Mouse (Mus musculus) MEL (cell line): ENCODE results near the gene Tada2a. TPM values are rescaled to one million over a fixed set of nuclear protein-coding genes. Genes with fewer than 3 reads are reported as not detected.
A peak's percentile ranks its signal among the peaks of the same experiment; 100 is the strongest.

Source experiments
- DNase-seq: peaks from one replicate; pipeline ENCODE4 v3.0.0; 2011; ENCODE audit warnings: low read depth, low spot score
- H3K27ac ChIP-seq: 2 replicates; pipeline ENCODE4 v1.5.1; 2012; ENCODE audit warnings: low read depth, mild to moderate bottlenecking, control low read depth, low read length, moderate library complexity; ENCODE audit not compliant: control insufficient read depth
- H3K27me3 ChIP-seq, 2 experiments: fragments of 150-350 bp in 1 of 2; sonication (generic) in 1 of 2; 2 replicates each; pipeline ENCODE4 v1.6.1; 2012; ENCODE audit warnings: low read length in 2 of 2, mild to moderate bottlenecking in 2 of 2, improper control_type of control experiment in 1 of 2, moderate library complexity in 1 of 2; ENCODE audit not compliant: insufficient read depth in 2 of 2, control insufficient read depth in 1 of 2
- H3K36me3 ChIP-seq, 2 experiments: 2 replicates each; pipeline ENCODE4 v1.6.1; 2012 to 2014; ENCODE audit warnings: low read length in 2 of 2, improper control_type of control experiment in 1 of 2, inconsistent platforms in 1 of 2, mild to moderate bottlenecking in 1 of 2; ENCODE audit not compliant: insufficient read depth in 2 of 2, control insufficient read depth in 1 of 2
- H3K4me1 ChIP-seq, 2 experiments: fragments of 150-350 bp in 1 of 2; sonication (generic) in 1 of 2; 2 replicates each; pipeline ENCODE4 v1.6.1; 2012; ENCODE audit warnings: low read length in 2 of 2, improper control_type of control experiment in 1 of 2, mild to moderate bottlenecking in 1 of 2; ENCODE audit not compliant: insufficient read depth in 2 of 2, control insufficient read depth in 1 of 2
- H3K4me3 ChIP-seq, 2 experiments: fragments of 150-350 bp in 1 of 2; sonication (generic) in 1 of 2; 2 replicates each; pipeline ENCODE4 v1.5.1; 2012; ENCODE audit warnings: low read depth in 2 of 2, low read length in 2 of 2, mild to moderate bottlenecking in 2 of 2, moderate library complexity in 2 of 2, control low read depth in 1 of 2, improper control_type of control experiment in 1 of 2; ENCODE audit not compliant: control insufficient read depth in 1 of 2, insufficient read depth in 1 of 2
- H3K79me2 ChIP-seq: 2 replicates; pipeline ENCODE4 v1.6.1; 2012; ENCODE audit warnings: mild to moderate bottlenecking, low read length, moderate library complexity; ENCODE audit not compliant: control insufficient read depth, poor library complexity, insufficient read depth
- H3K9ac ChIP-seq: 2 replicates; pipeline ENCODE4 v1.6.1; 2012; ENCODE audit warnings: low read depth, mild to moderate bottlenecking, control low read depth, low read length, moderate library complexity; ENCODE audit not compliant: control insufficient read depth, poor library complexity, severe bottlenecking
- H3K9me3 ChIP-seq: fragments of 150-350 bp; sonication (generic); replicated peaks from 2 replicates; pipeline ENCODE4 v1.6.1; 2012; ENCODE audit warnings: mild to moderate bottlenecking, low read length, improper control_type of control experiment, moderate library complexity; ENCODE audit not compliant: insufficient read depth
- BHLHE40 ChIP-seq: IDR thresholded peaks from 2 replicates; pipeline ENCODE4 v1.6.1; 2012; ENCODE audit warnings: low read depth, mild to moderate bottlenecking, inconsistent platforms, low read length, improper control_type of control experiment, borderline replicate concordance
- E2F4 ChIP-seq: IDR thresholded peaks from 2 replicates; pipeline ENCODE4 v1.6.1; 2011; ENCODE audit warnings: low read depth, low read length, improper control_type of control experiment, borderline replicate concordance
- EP300 ChIP-seq, 2 experiments: IDR thresholded peaks; 2 replicates each; pipeline ENCODE4 v1.6.1; 2011; ENCODE audit warnings: improper control_type of control experiment in 2 of 2, low read length in 2 of 2, low read depth in 1 of 2, mild to moderate bottlenecking in 1 of 2
- GABPA ChIP-seq: IDR thresholded peaks from 2 replicates; pipeline ENCODE4 v1.6.1; 2012; ENCODE audit warnings: low read depth, mild to moderate bottlenecking, inconsistent platforms, low read length, improper control_type of control experiment, moderate library complexity
- HCFC1 ChIP-seq: IDR thresholded peaks from 2 replicates; pipeline ENCODE4 v1.6.1; 2012; ENCODE audit warnings: low read depth, mild to moderate bottlenecking, inconsistent platforms, low read length, improper control_type of control experiment, moderate library complexity
- KAT2A ChIP-seq: conservative IDR thresholded peaks from 2 replicates; pipeline ENCODE4 v1.6.1; 2012; ENCODE audit warnings: low read depth, low read length, improper control_type of control experiment, inconsistent platforms
- MAFK ChIP-seq: IDR thresholded peaks from 2 replicates; pipeline ENCODE4 v1.6.1; 2011; ENCODE audit warnings: low read depth, mild to moderate bottlenecking, low read length, improper control_type of control experiment, borderline replicate concordance
- MAX ChIP-seq: IDR thresholded peaks from 2 replicates; pipeline ENCODE4 v1.6.1; 2011; ENCODE audit warnings: low read length, improper control_type of control experiment
- MYB ChIP-seq: IDR thresholded peaks from 2 replicates; pipeline ENCODE4 v1.6.1; 2011; ENCODE audit warnings: mild to moderate bottlenecking, low read depth, low read length, improper control_type of control experiment
- NELFE ChIP-seq: IDR thresholded peaks from 2 replicates; pipeline ENCODE4 v1.6.1; 2011; ENCODE audit warnings: low read depth, low read length, improper control_type of control experiment
- POLR2AphosphoS5 ChIP-seq: IDR thresholded peaks from 2 replicates; pipeline ENCODE4 v1.6.1; 2012; ENCODE audit warnings: low read depth, borderline replicate concordance, mild to moderate bottlenecking, inconsistent platforms, low read length, moderate library complexity, mixed read lengths
- SIN3A ChIP-seq: IDR thresholded peaks from 2 replicates; pipeline ENCODE4 v1.6.1; 2012; ENCODE audit warnings: low read length, improper control_type of control experiment, inconsistent platforms
- SMC3 ChIP-seq: IDR thresholded peaks from 2 replicates; pipeline ENCODE4 v1.6.1; 2011; ENCODE audit warnings: low read depth, low read length, improper control_type of control experiment
- TCF12 ChIP-seq: IDR thresholded peaks from 2 replicates; pipeline ENCODE4 v1.6.1; 2014; ENCODE audit warnings: low read depth, mild to moderate bottlenecking, inconsistent platforms, low read length, improper control_type of control experiment, moderate library complexity
- USF1 ChIP-seq: IDR thresholded peaks from 2 replicates; pipeline ENCODE4 v1.6.1; 2014; ENCODE audit warnings: low read depth, mild to moderate bottlenecking, inconsistent platforms, low read length, improper control_type of control experiment, moderate library complexity
- USF2 ChIP-seq, 2 experiments: IDR thresholded peaks; 2 replicates each; pipeline ENCODE4 v1.6.1; 2011 to 2012; ENCODE audit warnings: improper control_type of control experiment in 2 of 2, low read length in 2 of 2, borderline replicate concordance in 1 of 2, inconsistent platforms in 1 of 2, low read depth in 1 of 2, mild to moderate bottlenecking in 1 of 2; ENCODE audit not compliant: insufficient read depth in 1 of 2
- ZMIZ1 ChIP-seq: IDR thresholded peaks from 2 replicates; pipeline ENCODE4 v1.6.1; 2012; ENCODE audit warnings: low read depth, mild to moderate bottlenecking, inconsistent platforms, low read length, improper control_type of control experiment, moderate library complexity
- polyA plus RNA-seq, 2 experiments: library from polyadenylated mRNA; stranded (reverse) in 1 of 2; unstranded in 1 of 2; fragments of >175 nt in 1 of 2; fragments of >200 nt in 1 of 2; gene quantifications; 2 replicates each; pipeline versions ENCODE4 v1.2.1 to v1.2.4; 2012; ENCODE audit warnings: low replicate concordance in 2 of 2, low read depth in 1 of 2; ENCODE audit not compliant: insufficient read length in 2 of 2, insufficient read depth in 1 of 2, missing spikeins in 1 of 2
- total RNA-seq: library from RNA; depleted of rRNA; stranded (reverse); fragments of 300-350 nt; gene quantifications from 2 replicates; pipeline ENCODE4 v1.2.3, GENCODE M21; 2012

Gene Tada2a
- total and polyA plus RNA-seq, 3 experiments, result 35.9 to 37.8 TPM; not detected in 1

DNA sequence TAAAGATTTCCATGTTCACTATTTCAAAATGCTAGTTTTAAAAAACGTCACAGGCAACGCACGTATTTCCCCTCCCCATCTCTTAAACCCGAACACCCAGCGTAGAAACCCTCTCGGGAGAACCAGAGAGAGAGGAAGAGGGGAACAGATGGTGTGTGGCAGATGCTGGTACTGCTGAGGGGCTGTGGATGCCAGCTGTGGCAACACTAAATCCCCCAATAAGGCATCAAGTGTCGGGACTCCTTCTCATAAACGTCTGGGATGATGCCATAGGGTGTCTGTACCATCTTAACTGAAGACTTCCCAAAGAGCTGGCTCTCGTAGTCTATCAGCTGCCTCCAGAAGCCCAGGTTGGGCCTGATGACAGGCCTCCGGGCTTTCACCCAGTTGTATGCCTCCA lies 81.0 kb downstream of the Tada2a start:
- Histone ChIP-seq H3K9me3 (no peaks in the 10 kb centered on the region), H3K79me2 (no peaks in the 10 kb centered on the region), H3K27me3 (no peaks in the 10 kb centered on the region), H3K36me3 (no peaks in the 10 kb centered on the region), H3K4me1 (no peaks in the 10 kb centered on the region), H3K9ac (no peak overlapping the region), H3K4me3 (no peak overlapping the region), H3K27ac (no peak overlapping the region)
- no peak for DNase-seq
- TF ChIP-seq TCF12 (no peak), ZMIZ1 (no peak), POLR2AphosphoS5 (no peak), BHLHE40 (no peak), MAX (no peak), EP300 (IDR thresholded peaks at IDR 0.05; ENCODE audit: low read depth in 1 of 2, low read length in 2 of 2) (no peak), SIN3A (no peak), USF2 (IDR thresholded peaks at IDR 0.05; ENCODE audit: borderline replicate concordance in 1 of 2, insufficient read depth in 1 of 2, low read depth in 1 of 2, low read length in 2 of 2) (no peak), E2F4 (no peak), MYB (no peak), KAT2A (no peak), HCFC1 (no peak), NELFE (no peak), SMC3 (no peak)

DNA sequence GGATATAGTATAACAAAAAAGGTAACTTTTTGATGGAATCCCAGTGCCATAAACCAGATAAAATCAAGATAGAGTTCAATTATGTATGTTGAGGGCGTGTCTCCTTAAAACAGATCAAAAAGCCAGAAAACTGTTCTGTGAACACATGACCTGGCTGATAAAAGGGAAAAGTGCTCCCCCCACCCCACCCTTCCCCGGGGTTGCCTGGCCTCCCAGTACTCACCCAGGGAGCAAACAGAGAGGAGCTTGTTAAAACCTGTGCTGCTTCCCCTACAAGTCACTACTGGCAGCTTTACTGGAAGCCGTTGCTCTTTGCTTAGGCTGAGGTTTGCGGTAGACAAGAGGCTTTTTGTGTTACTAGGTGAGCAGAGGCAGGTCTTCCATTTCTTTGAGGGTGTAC lies 82.1 kb downstream of the Tada2a start:
- H3K4me1 ChIP-seq, result no peaks in the 10 kb centered on the region
- no peak for DNase-seq
- TF ChIP-seq MAFK (no peak), USF1 (0 out of 2 replicates have a peak, but pooled peaks have one; percentile 52)
- TF ChIP-seq, all 39 proteins: peak for 1
- H3K79me2 ChIP-seq, result no peaks in the 10 kb centered on the region
- no peaks in the 10 kb centered on the region for H3K27me3 ChIP-seq
- H3K9ac ChIP-seq, result no peak overlapping the region
- no peak overlapping the region for H3K4me3 ChIP-seq
- no peak overlapping the region for H3K27ac ChIP-seq
- no peaks in the 10 kb centered on the region for H3K9me3 ChIP-seq
- no peaks in the 10 kb centered on the region; a peak in 1 of 4 replicates for H3K36me3 ChIP-seq

- H3K36me3 ChIP-seq, result peaks cover 0 to 2% of the 10 kb centered on the region in 2 experiments; a peak in 2 of 4 replicates
Measured at GRCm38 (mm10) chr11:84044988-84045387, 84.4 kb downstream of the Tada2a start.

More at GRCm38 (mm10) chr11:84044988-84045387, 84.4 kb downstream of the Tada2a start:
- Histone ChIP-seq H3K9me3 (no peaks in the 10 kb centered on the region), H3K9ac (no peak overlapping the region), H3K27me3 (no peaks in the 10 kb centered on the region), H3K79me2 (no peaks in the 10 kb centered on the region), H3K4me3 (no peak overlapping the region), H3K4me1 (no peaks in the 10 kb centered on the region), H3K27ac (no peak overlapping the region)
- DNase-seq, result no peak
- TF ChIP-seq GABPA (no peak), SIN3A (no peak)
